Mouse (Mus musculus): ENCODE measurements around the gene Btbd35f6. TPM values are rescaled to one million over a fixed set of nuclear protein-coding genes. Genes with fewer than 3 reads are reported as not detected.
"Not testable (repeated sequence)": the region's sequence is repeated elsewhere in the genome, so short reads cannot be mapped to it uniquely, and the experiment has no call there.

The Btbd35f6 gene
- polyA plus RNA-seq (2016; fragmentation: Nextera tagmentation; extraction: Ambion mirVana), result not detected in 2 replicates

DNA sequence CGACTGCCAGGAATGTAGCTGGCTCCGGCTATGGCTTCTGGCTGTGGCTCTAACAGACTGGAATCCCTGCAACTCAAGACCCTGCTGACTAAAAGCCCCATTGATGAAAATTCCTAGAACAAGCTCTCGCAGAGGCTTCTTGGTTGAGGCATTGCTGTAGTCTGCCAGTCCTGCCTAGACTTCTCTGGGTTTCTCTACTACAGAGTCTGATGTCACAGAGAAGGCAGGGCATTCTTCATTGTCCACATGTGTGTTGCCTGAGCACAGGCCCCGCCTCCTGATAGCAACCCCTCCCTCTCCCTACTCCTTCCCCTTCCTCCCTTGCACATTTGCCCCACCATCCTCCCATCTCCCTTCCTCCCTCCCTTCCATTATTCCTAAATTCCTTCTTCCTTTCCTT is at the start of gene Btbd35f6:
TSS of gene Btbd35f6 (minus strand) at position 101 of the 400 bp plus-strand sequence.
- not testable (repeated sequence) for H3K9me3 ChIP-seq; H3K4me3 ChIP-seq (replicated peaks); H3K27ac ChIP-seq; ATAC-seq (ENCODE audit: low FRiP score); H3K36me3 ChIP-seq (replicated peaks); H3K9ac ChIP-seq; H3K4me1 ChIP-seq; H3K27me3 ChIP-seq; H3K4me2 ChIP-seq
- 89% methylated on average over 1 of the region's 4 CpGs for WGBS

DNA sequence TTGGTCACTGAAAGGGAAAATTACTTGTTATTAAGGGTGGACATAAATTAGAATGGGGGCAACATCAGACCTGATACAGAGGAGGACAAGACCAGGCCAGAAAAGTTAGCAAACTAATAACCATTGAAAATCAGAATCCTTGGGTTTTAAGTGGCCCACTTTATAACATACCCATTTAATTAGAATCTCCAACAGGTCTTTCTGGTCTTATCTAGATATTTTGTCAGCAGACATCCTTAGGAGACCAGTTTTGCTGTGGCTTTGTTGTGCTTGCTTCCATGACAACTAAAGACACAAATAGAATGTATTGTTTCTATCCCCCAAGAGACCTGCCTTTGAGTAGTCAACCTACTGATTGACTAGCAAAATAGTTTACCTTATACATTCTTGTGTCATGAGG is 30.4 kb upstream of the Btbd35f6 start, which contains the start of gene Gm21870:
TSS of gene Gm21870 (minus strand) at position 101 of the 400 bp plus-strand sequence.
- not testable (repeated sequence) for H3K9ac ChIP-seq; H3K4me1 ChIP-seq; H3K4me3 ChIP-seq (replicated peaks); H3K27ac ChIP-seq; H3K9me3 ChIP-seq; ATAC-seq (ENCODE audit: low FRiP score); H3K36me3 ChIP-seq (replicated peaks); H3K27me3 ChIP-seq; H3K4me2 ChIP-seq

- ATAC-seq (ENCODE audit: low FRiP score); H3K4me2 ChIP-seq; H3K4me3 ChIP-seq (replicated peaks); H3K9ac ChIP-seq; H3K36me3 ChIP-seq (replicated peaks); H3K27me3 ChIP-seq; H3K27ac ChIP-seq; H3K4me1 ChIP-seq: not testable (repeated sequence)
- peaks cover 26% of the 10 kb centered on the region for H3K9me3 ChIP-seq
- no CpG with 5 or more reads among the region's 1 CpGs for WGBS
These were observed 26.1 kb downstream of the Btbd35f6 start for GRCm38 (mm10) chrX:33930216-33930615.

GRCm38 (mm10) chrX:33928225-33928624 is 28.1 kb downstream of the Btbd35f6 start:
- not testable (repeated sequence) for H3K4me2 ChIP-seq; H3K27me3 ChIP-seq; H3K27ac ChIP-seq; H3K4me3 ChIP-seq (replicated peaks); ATAC-seq (ENCODE audit: low FRiP score); H3K9ac ChIP-seq; H3K4me1 ChIP-seq; H3K36me3 ChIP-seq (replicated peaks)
- peaks cover 26% of the 10 kb centered on the region for H3K9me3 ChIP-seq
- WGBS, result 83% methylated on average over 4 of the region's 4 CpGs

- H3K9ac ChIP-seq; H3K4me1 ChIP-seq; H3K27ac ChIP-seq; H3K4me3 ChIP-seq (replicated peaks); H3K27me3 ChIP-seq; H3K36me3 ChIP-seq (replicated peaks); H3K4me2 ChIP-seq; ATAC-seq (ENCODE audit: low FRiP score): not testable (repeated sequence)
- H3K9me3 ChIP-seq, result peaks cover 32% of the 10 kb centered on the region
- no CpG with 5 or more reads among the region's 1 CpGs for WGBS
These were observed 30.0 kb downstream of the Btbd35f6 start for GRCm38 (mm10) chrX:33926344-33926743.

DNA sequence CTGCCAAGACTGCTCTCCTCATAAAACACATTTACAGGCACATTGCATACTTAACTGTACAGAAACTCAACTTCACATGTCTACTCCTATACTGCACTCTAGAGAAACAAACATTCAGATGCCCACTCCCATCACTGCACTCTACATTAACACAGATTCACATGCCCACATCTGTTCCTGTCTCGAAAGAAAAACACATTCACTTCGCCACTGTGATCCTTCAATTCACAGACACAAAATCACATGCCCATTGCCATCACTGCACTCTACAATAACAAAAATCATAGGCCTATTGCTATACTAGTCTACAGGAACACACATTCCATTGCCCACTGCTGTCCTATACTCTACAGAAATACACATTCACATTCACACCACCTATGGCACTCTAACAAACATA is 30.9 kb downstream of the Btbd35f6 start:
- not testable (repeated sequence) for H3K9ac ChIP-seq; ATAC-seq (ENCODE audit: low FRiP score); H3K36me3 ChIP-seq (replicated peaks); H3K27ac ChIP-seq; H3K4me2 ChIP-seq; H3K27me3 ChIP-seq; H3K4me3 ChIP-seq (replicated peaks); H3K4me1 ChIP-seq
- H3K9me3 ChIP-seq, result peaks cover 32% of the 10 kb centered on the region
- 88% methylated on average over 2 of the region's 2 CpGs for WGBS

Other genes starting within 250 kb of the Btbd35f6 start
- not detected in 2 replicates for gene Gm21870, start 30.3 kb upstream of the Btbd35f6 start, polyA plus RNA-seq (2016; fragmentation: Nextera tagmentation; extraction: Ambion mirVana)
- gene Btbd35f9, start 205.0 kb upstream of the Btbd35f6 start, polyA plus RNA-seq (2016; fragmentation: Nextera tagmentation; extraction: Ambion mirVana), result not detected in 2 replicates